Mouse (Mus musculus) spleen, adult 18-20 months (tissue): Measurements from ENCODE around the gene Pard3b.
A peak's percentile ranks its signal among the peaks of the same experiment; 100 is the strongest.

Source experiments
- DNase-seq, 2 experiments: peaks; one replicate each; pipeline ENCODE4 v3.0.0; 2022; ENCODE audit warnings: mixed read lengths in 2 of 2

Pard3b gene

DNA sequence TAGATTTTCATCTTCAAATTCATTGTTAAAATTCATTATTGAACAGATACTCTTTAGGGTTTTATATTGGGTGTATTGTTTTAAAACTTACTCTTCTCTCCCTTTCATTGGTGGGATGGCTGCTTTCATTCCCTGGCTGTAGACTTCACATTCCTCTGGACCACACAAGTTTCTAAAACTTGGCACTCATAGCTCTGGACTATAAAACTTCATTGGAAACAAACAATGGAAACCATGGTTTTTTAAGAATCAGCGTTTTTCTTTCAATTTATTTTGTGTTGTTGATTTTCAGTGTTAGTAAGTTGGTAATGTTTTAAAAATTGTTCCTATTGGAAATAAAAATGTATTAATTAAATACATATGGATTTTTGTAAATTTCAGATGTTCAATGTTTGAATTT, 118.1 kb downstream of the Pard3b start:
- DNase-seq: no peak

DNA sequence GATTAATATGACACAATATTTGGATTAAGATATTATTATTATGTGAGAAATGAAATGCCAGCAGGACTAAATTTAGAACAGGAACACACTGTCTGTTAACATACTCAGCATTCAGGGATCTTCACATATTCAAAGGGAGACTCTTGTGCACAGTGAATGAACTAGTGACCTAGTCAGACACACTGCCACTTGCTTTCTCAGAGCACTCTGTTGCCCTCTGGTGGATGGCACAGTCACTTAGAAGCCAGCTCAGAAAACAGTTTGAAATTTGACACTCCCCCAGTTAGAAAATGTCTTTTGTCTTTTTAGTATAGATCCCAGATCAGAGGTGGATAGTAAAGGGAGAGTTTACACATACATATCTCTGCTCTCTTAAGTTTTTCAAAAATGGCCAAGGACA, 132.6 kb downstream of the Pard3b start:
- DNase-seq: peak; percentile 8 to 53

DNA sequence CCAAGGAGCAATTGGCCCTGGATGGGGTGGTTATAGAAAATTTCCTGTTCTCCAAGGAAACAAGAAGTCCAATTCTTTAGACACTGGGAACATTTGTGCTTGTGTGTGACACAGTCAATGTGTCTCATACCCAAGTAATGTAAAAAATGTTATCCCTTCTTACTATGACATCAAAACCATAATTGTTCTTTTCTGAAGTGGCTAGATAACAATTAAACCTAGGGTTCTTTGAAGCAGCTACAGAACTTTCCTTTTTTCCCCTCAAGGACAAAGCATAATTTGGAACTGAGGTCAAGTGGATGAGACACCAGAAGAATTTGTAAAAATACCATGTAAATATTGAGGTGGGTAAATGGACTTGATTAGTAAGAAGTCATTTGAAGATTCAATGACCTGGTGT, 140.1 kb downstream of the Pard3b start:
- DNase-seq: no peak

DNA sequence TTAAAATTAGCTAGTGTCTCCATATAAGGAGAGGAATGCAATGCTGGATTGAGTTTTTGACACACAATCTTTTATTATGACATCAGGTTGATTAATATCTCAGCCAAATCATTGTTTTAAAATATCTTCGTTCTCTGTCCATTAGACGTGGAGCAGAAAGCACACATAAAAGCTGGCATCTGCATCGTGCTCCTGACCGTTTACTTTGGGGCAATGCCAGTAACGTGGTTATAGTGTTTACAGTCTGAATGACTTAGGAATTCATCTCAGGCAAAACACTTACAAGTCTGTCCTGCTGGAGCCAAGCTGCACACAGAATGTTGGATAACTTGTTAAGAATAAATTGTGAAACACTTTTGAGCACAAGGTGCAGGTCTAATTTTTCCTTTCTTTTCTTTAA, 141.3 kb downstream of the Pard3b start:
- no peak for DNase-seq

DNA sequence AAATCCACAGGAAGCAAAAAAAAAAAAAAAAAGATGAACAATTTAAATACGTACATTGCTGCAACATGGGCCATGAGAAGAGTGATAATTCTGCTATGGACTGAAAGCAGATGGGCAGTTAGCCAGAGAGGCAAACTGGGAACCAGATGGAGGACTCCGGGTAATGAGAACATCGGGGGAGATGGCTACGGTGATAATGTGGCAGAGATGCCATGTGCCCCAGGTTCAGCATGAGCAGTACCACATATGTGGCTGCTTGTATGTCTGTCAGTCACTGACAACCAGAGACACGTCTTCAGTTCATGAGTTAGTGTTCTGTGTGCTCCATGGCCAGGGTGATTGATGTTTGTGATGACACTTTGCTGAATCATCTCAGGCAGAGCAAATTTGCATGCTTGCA, 157.7 kb downstream of the Pard3b start:
- DNase-seq: no peak

DNA sequence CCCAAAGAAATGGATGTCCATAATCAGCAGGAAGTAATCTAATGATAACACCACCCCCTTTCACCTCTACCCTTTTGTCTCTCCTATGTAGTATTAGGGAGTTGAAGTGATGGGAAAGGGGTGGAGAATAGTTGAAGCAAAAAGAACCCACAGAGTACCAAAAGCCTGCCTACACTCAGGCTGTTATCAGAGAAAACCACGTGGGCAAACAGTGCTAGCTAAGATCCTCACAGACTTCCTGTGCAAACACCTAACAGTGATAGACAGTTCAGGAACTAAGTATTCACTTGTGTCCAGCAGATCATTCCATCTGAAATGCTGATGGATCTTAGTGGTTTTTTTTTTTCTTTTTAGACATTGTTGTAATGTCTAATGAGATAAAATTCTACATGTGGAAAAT, 181.6 kb downstream of the Pard3b start:
- DNase-seq: no peak

DNA sequence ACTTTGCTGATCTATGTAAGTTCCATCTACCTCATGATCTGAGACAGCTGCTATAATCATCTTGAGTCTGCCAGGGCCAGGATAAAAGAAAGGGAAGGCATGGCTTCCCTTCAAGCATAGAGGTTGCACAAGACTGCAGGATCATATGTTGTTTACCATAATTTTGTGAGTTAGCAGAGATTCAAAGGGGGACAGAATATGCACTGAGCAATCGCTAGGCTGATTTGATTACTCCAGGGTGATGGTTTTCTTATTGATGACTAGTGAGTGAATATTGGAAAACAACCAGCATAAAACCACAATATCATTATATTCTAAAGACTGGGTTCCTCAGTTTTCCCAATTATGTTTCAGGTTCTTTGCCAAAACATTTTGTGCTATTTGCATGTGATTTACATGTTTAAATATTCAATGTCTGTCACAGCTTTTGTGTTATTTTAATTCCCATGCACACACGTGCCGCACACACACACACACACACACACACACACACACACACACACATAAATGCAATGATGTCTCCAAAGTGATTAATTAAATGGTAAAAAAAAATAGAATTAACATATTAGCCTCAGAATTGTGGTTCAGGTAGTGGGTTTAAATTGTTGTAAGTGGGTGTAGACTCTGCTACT, 187.1 kb downstream of the Pard3b start:
- DNase-seq: no peak

DNA sequence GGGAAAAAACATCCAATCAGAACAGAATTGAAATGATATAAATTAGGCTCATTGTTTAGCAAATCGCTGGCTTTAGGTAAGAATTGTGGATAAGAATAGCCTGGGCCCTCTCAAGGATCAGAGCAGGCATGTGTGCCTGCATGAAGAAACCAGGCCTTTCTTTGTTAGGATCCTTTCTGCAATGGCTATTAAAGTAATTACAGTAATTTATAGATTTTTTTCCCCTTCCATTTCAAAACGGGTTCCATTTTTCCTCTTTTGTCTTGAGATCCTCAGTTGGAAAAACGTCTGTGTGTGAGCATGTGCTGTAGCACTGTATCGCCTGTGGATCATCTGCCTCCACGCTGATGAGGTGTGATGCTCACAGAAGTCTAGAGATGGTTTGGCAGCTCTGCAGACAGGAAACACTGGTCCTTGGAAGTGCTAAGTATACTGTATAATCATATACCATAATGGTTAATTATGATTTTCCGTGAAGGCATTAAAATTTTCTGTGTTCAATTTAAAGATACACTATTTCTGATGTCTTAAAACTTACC, 198.5 kb downstream of the Pard3b start:
- DNase-seq: no peak

DNA sequence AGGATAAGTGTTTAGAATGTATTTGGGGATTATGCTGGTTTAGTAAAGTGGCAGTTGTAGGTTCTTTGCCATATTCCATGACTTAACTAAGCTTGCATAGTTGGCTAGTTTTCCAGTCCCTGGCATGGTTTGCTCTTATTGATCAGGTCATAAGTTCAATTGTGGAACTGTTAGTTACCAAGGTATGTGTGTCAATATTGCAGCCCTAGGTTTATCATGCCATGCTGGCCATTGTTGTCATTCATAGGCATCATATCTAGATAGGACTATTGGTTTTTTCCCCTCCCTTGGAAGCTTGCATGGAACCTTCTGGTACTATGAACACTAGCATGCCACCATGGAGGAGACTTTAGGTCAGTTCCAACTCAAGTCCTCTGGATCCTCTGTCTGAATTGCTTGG, 208.0 kb downstream of the Pard3b start:
- no peak for DNase-seq

DNA sequence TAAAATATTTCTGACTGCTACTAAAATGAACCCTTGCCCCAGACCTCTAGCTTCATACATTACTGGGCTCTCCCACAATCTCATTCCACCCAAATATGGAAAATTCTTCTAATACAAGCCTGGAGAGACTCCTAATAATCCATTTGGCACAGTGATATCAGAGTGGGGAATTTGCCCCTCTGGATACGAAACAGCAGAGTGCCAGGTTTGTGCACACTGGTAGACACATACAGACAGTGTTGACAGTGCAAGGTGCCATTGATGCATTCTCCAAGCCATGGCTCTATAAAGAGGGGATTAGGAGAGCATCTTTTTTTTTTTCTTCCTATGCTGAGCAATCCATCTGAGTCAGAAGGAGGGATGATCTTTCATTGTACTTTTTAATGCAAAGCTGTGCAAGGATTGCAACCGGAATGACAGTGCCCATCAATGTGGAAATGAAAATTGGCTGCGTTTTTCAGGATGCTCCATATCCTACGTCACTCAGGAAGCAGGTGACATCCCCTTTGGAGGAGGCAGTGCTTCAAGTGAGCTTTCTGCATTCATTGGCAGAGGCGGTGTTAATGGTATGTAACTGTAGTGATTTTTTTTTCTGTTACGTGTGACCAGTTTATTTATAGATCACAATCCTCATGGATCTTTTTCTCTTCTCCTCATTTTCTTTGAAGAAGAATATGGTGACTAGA, 210.5 kb downstream of the Pard3b start:
- no peak for DNase-seq

DNA sequence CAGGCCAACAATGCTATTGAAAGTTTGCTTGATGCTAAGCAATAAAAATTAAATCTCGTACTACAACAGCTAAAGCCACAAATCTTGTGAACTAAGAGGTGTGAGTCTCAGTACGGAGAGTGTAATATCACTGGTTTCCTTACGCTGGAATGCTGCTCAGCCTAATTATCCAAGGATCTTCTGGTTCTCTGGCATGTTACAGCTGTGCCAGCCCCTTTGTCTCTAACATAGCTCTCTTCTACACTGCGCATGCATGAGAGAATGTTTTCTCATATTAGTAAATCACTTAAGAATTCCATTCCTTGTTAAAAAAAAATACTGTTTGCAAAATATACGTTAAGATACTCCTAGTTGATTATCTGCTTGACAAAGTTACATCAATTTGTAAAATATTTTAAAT, 211.8 kb downstream of the Pard3b start:
- no peak for DNase-seq

DNA sequence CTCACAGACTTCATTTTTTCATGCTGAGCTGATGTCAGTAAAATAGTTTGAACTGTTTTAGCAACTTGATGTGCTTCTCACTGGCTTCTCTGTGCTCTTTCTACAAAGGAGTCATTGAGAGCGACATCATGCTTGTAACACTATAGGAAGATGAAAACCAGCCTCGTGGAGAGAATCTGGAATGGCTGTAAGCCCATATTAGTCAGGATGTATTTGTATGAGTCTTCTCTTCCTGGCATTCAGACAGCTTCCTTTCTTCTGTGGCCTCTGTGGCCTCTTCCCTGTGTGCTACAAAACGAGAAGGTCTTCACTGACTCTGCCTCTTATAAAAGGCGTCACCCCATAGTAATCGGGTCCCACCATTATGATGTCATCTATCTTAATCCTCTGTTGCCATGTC, 212.6 kb downstream of the Pard3b start:
- no peak for DNase-seq

DNA sequence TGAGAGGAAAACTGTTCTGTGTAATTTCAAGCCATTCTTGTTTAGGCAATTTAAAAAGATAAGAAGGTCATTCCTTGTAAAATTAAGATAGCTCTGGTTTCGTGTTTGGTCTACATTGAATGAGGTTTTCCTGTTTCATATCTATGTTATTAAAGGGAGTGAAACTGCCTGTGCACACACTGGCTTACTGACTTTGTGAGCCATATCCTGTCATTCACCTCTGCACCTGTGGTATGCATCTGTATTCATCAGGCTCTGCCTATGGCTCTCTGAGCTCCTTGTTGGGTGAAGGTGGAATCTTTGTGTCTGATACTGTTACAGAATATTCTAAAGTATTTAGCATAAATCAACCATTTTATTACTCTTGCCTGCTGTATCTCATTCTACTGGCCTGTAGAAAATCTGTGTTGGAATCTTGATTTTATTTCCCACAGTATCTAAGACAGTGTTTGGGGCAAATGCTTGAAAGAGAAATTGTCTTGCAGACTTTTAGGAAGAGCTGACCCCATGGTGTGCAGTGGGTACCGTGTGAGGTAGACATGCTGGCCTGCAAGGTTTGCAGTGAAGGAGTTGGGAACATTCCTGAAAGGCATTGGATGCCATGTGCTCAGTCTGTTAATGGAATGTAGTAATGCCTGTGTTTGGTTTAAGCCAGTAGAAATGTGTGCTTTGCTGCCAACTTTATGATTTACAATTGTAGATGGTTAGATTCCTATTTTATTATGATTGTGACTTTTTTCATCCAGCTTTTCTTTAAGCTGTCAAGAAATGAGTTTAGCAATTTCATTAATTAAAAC, 228.9 kb downstream of the Pard3b start:
- DNase-seq: no peak

DNA sequence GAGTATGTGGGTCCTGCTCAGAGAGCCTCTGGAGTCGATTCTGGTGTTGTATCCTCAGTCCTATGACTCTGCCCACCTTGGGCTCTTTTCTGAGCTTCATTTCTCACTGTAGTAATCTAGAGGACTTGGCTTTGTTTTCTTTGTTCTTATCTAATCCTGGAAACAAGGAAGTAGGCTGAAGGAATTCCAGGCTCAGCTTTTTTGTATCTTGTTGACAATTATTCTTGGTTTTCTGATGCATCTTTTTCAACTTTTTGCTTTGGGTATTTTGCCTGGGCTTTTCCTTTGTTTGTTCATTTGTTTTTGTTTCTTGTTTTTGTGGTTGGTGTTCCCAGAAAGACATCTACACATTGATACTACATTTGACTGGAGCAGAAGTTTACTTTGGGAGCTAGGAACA, 236.3 kb downstream of the Pard3b start:
- no peak for DNase-seq

DNA sequence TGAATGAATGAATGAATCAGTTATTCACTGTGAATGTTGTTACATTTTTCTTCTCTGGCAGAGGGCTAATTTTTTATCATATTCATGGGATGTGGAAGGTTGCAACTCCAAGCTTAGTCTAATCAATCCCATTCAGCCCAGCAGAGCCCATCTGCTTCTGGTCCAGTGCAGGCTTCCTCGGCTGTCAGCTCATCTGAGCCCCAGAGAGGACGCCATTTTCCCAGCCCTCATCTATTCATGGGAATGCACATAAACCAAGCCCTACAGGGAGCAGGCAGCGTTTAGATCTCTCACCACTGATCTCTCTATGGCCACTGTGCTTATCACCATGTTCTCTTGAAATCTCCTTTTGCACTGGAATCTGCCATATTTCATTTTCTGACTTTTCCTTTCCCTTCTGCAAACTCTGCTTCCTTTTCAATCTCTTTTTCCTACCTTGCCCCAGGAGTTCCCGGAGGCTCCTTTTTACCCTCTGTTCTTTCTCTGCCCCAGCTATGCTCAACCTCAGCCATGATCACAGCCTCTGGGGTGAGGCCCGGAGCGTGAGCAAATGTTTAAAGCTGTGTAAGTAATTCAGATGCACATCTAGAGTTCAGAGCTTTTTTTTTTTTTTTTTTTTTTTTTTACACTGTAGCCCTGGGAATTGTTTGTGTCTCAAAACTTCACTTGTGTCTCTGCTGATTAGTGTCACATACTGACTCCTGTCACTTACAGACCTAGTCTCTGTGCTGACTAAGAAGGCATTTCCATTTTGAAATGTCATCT, 241.3 kb downstream of the Pard3b start:
- DNase-seq: no peak

DNA sequence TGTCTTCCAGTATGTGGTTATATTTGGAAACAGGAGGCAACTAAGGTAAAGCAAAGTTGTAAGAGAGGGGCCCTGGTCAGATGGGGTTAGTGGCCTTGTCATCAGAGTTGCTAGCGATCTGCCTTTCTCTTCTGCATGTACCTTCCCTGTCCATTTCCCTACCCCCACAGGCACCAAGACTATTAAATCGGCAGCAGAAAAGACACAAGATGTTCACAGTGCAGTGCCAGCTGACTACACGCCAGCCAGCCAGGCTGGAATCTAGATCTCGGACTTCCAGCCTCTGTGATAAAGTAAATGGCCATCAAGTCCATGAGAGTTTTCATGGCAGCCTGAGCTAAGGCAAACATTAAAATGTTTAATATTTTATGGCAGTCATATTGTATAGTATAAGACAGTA, 257.4 kb downstream of the Pard3b start:
- no peak for DNase-seq

DNA sequence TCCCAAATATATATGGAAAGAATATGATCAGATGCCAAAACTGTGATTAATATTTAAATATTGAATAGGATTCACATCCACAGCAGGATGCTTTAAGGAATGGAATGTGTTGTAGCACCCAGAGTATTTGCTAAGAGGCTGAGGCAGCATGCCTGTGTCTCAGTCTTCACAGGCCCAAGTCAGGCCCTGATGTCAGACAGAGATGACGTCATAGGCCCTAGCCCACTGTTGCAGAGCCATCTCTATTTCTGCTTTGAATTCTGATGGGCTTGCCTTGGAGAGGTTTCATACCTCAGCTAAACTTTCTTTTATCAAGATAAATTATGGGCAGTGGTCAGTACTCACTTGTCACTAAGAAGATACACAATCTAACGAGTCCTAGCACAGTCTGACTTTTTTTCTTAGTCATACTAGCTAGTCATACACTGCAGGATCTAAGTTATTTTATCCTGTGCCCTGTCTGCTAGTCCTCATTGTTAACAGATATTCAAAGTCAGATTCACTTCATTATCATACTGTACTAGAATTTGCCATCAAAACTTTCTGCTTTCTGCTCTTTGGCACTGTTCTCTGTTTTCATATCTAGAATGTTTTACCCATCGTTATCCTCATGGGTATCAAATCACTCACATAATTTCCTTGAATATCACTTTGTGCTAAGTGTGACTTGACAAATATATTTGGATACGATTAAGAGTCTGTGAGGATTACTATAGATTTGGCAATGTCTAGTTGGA, 264.8 kb downstream of the Pard3b start:
- DNase-seq: no peak

DNA sequence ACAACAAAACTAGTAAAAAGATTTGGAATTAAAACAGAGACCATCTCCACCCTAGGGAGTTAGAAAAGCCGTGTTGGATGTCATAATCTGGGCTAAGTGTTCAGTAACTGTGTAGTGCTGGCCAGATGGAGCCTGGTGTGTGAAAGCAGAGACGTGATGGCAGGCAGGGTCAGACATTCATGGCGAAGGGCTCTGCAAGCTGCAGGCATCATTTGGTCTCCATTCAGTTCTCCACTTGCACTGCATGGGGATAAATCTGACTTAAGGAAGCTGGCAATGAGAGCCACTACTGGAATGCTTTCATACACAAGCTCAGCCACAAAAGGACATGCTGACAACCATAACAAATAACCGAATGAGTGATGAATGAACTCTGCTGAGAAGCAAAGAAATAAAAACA, 265.4 kb downstream of the Pard3b start:
- no peak for DNase-seq

DNA sequence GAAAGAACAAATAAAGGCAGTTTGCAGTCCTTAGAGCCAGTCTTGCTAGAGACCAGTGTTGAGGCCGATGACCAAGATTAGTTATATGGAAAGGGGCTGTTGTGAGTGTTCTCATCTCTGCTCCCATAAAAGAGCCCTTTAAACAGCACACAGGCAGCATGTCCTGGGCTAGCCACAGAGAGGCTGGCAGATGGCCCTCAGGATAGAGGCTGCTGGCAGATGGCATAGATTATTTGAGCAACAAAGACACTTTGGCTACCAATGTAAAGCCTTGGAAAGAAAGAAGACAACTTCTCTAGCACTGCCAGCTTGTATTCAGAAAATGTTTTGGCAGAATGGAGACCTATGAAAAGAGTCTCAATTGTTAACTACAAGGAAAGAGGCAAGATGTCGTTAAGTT, 274.3 kb downstream of the Pard3b start:
- DNase-seq: no peak

DNA sequence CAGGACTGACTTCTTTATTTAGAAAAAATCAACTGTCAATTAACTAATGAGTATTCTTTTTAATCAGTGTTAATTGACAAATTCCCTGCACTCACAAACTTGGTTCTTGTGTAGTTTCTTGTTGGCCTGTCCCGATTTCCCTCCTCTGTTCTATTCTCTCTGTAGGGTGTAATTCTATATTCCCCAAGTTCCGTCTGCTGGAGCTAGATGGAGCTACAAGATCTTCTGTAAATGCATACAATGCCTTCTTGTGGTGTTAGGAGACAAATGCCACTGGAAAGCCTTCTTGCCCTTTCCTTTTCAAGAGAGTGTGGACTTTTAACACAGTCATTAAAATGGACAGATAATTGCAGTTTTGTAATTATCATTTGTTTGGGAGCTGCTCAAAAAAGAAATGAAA, 286.3 kb downstream of the Pard3b start:
- no peak for DNase-seq

DNA sequence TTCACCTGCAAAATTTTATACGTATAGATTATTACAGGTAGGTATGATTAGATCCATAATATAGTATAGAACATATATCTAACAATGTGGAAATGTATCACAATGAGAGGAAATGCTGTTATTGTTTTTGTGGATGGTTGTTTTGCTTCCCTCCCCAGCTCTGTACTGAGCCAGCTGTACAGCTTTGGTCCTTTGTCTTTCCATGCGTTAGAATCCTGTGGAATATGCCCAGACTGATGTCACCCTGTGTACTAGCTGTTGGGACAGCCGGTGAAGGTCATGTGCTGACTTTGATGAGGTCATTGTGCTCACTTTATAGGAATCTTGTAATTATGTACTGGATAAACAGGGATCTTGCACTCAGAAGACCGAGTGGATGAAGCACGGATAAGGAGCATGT, 286.9 kb downstream of the Pard3b start:
- DNase-seq: no peak

DNA sequence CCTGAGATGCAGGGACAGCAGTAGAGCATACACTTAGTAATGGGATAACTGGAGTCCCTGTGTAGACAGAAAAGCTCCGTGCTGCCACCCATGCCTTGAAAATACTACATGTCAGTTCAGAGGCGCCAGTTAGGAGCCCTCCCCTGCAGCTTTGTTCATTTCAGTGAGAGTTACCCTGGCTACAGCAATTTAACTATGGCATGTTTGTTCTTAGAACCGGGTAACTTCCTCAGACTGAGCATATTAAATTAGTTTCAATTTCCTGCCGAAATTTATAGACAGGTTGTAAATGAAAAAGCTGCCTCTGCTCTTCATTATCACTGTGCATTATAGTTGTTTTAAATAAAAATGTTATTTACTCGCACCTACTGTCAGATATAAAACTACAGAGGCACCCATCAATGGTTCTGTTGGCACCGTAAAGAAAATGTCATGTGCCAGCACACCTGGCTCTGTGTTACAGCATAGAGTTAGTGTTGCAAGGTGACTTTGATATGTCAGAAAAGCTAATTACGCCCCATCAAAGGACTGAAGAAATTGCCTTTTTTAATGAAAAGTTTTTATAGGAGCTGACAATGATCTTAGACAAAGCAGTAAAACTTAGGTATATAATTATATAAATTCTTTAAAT, 289.6 kb downstream of the Pard3b start:
- DNase-seq: no peak
